Mouse (Mus musculus) gastrocnemius, adult 8-10 months (tissue): ENCODE results near the gene Adap1. TPM values are rescaled to one million over a fixed set of nuclear protein-coding genes. Genes with fewer than 3 reads are reported as not detected.
"Not testable (repeated sequence)": the region's sequence is repeated elsewhere in the genome, so short reads cannot be mapped to it uniquely, and the experiment has no call there.

Experiments
- DNase-seq, 2 experiments: peaks; one replicate each; pipeline ENCODE4 v3.0.0; 2022; ENCODE audit warnings: low spot score in 2 of 2
- total RNA-seq, 4 experiments: library from RNA; stranded (reverse); gene quantifications; 2 replicates each; pipeline ENCODE4 v1.2.4; 2022

Gene Adap1
- total RNA-seq, 4 experiments from 2014 or later: 0.44 to 2.0 (median 0.64) TPM

GRCm38 (mm10) chr5:139351628-139352027 is 26.2 kb upstream of the Adap1 start:
- no peak for DNase-seq

GRCm38 (mm10) chr5:139351134-139351533 is 25.7 kb upstream of the Adap1 start, which contains the start of gene Cox19:
TSS of gene Cox19 (minus strand) at chr5:139351418.
- no peak for DNase-seq

- DNase-seq: no peak
Observed at GRCm38 (mm10) chr5:139349713-139350112, 24.3 kb upstream of the Adap1 start.

GRCm38 (mm10) chr5:139347225-139347624 is 21.8 kb upstream of the Adap1 start:
- no peak for DNase-seq

- no peak for DNase-seq
Observed at GRCm38 (mm10) chr5:139345364-139345714, 19.9 kb upstream of the Adap1 start.

- DNase-seq: peak; percentile 93 to 95
Observed at GRCm38 (mm10) chr5:139344687-139345363, 19.4 kb upstream of the Adap1 start.

- DNase-seq: peak; percentile 66 to 70
Observed at GRCm38 (mm10) chr5:139344021-139344686, 18.7 kb upstream of the Adap1 start.

- DNase-seq: no peak
Observed at GRCm38 (mm10) chr5:139338891-139339290, 13.5 kb upstream of the Adap1 start.

GRCm38 (mm10) chr5:139338403-139338802 is 13.0 kb upstream of the Adap1 start:
- no peak for DNase-seq

- no peak for DNase-seq
Observed at GRCm38 (mm10) chr5:139337826-139338370, 12.5 kb upstream of the Adap1 start.

- DNase-seq: no peak
Observed at GRCm38 (mm10) chr5:139335634-139336033, 10.2 kb upstream of the Adap1 start.

GRCm38 (mm10) chr5:139334394-139334793 is 9.0 kb upstream of the Adap1 start:
- not testable (repeated sequence) for DNase-seq

GRCm38 (mm10) chr5:139333301-139334013 is 8.0 kb upstream of the Adap1 start:
- no peak for DNase-seq

GRCm38 (mm10) chr5:139332590-139333272 is 7.3 kb upstream of the Adap1 start:
- no peak for DNase-seq

GRCm38 (mm10) chr5:139331742-139332141 is 6.3 kb upstream of the Adap1 start:
- DNase-seq: peak; percentile 67 to 71

- DNase-seq: no peak
Observed at GRCm38 (mm10) chr5:139330766-139331165, 5.3 kb upstream of the Adap1 start.

- no peak for DNase-seq
Observed at GRCm38 (mm10) chr5:139327634-139328020, 2.2 kb upstream of the Adap1 start.

- DNase-seq: no peak
Observed at GRCm38 (mm10) chr5:139326986-139327633, 1.7 kb upstream of the Adap1 start.

GRCm38 (mm10) chr5:139326111-139326696 is 782 bp upstream of the Adap1 start:
- DNase-seq: no peak

GRCm38 (mm10) chr5:139324691-139325394 is 579 bp downstream of the Adap1 start:
- DNase-seq: no peak
